Mouse (Mus musculus) neural tube, embryonic 11.5 days (tissue): ENCODE results near the gene Gatb. TPM values are rescaled to one million over a fixed set of nuclear protein-coding genes. Genes with fewer than 3 reads are reported as not detected.
"Not testable (repeated sequence)": the region's sequence is repeated elsewhere in the genome, so short reads cannot be mapped to it uniquely, and the experiment has no call there.

Experiments
- ATAC-seq: fragments of 200-750 bp; cut with Nextera tagmentation; 2 replicates; pipeline ENCODE4 v1.8.0; 2017; ENCODE audit warnings: moderate number of reproducible peaks, mild to moderate bottlenecking, moderate TSS enrichment, moderate library complexity; ENCODE audit not compliant: insufficient read depth, low FRiP score, low TSS enrichment
- DNase-seq: peaks from one replicate; pipeline ENCODE4 v3.0.0-alpha.2; 2015; ENCODE audit warnings: low spot score
- H3K27ac ChIP-seq: fragments of 300-500 bp; sonication (generic); 2 replicates; pipeline ENCODE4 v1.5.1; 2014; ENCODE audit warnings: low read depth, mild to moderate bottlenecking, low read length
- H3K27me3 ChIP-seq: fragments of 300-500 bp; sonication (generic); 2 replicates; pipeline ENCODE4 v1.6.1; 2014; ENCODE audit warnings: mild to moderate bottlenecking, low read length, mixed read lengths; ENCODE audit not compliant: control insufficient read depth, insufficient read depth
- H3K36me3 ChIP-seq: fragments of 300-500 bp; sonication (generic); 2 replicates; pipeline ENCODE4 v1.6.1; 2014; ENCODE audit warnings: mild to moderate bottlenecking, low read length, moderate library complexity, mixed read lengths; ENCODE audit not compliant: control insufficient read depth, insufficient read depth
- H3K4me1 ChIP-seq: fragments of 300-500 bp; sonication (generic); 2 replicates; pipeline ENCODE4 v1.6.1; 2014; ENCODE audit warnings: low read length, mixed read lengths; ENCODE audit not compliant: control insufficient read depth, insufficient read depth
- H3K4me2 ChIP-seq: fragments of 300-500 bp; sonication (generic); 2 replicates; pipeline ENCODE4 v1.6.1; 2014; ENCODE audit warnings: low read depth, mild to moderate bottlenecking, moderate library complexity
- H3K4me3 ChIP-seq: fragments of 300-500 bp; sonication (generic); 2 replicates; pipeline ENCODE4 v1.5.1; 2014; ENCODE audit warnings: low read depth, low read length
- H3K9ac ChIP-seq: fragments of 300-500 bp; sonication (generic); 2 replicates; pipeline ENCODE4 v1.6.1; 2014; ENCODE audit warnings: mild to moderate bottlenecking, low read length
- H3K9me3 ChIP-seq: fragments of 300-500 bp; sonication (generic); 2 replicates; pipeline ENCODE4 v1.6.1; 2016; ENCODE audit warnings: low read length; ENCODE audit not compliant: control insufficient read depth
- WGBS: fragments of 180-500 bp; shearing (Covaris S2); extraction: QIAGEN DNeasy Blood & Tissue Kit; methylation state at CpG from one replicate; pipeline ENCODE4 v1.1.7; 2014; 5-methylcytosine and 5-hydroxymethylcytosine counted together
- polyA plus RNA-seq: library from polyadenylated mRNA; unstranded; fragments of >200 nt; fragmentation: Nextera tagmentation; extraction: Ambion mirVana; gene quantifications from 2 replicates; pipeline ENCODE4 v1.2.1, GENCODE M21; 2014

The Gatb gene
- polyA plus RNA-seq, 1 experiment from 2014 or later: 23.2 TPM

DNA sequence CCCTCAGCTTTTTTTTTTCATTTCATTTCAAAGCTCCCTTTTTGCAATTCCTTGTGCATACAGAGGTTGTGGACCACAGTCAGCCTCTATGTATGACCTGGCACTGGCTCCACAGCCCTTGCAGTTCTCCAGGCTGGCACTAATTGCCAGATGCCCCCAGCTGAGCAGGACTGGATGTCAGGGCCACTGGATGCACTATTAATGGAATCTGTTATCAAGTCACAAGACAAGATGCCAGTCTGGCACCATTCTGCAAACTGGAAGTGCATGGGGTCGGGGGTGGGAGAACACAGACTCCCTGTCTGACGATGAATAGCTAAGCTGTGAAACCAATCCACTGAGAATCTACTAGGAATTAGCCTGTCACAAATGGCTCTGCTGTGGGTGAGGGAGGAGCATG lies 22.6 kb upstream of the Gatb start:
- no peak overlapping the region for H3K4me2 ChIP-seq
- H3K27me3 ChIP-seq: no peaks in the 10 kb centered on the region
- no peaks in the 10 kb centered on the region for H3K9me3 ChIP-seq
- DNase-seq (no peak), ATAC-seq (no peak)
- no peak overlapping the region for H3K4me3 ChIP-seq
- no peaks in the 10 kb centered on the region for H3K4me1 ChIP-seq
- H3K36me3 ChIP-seq: no peaks in the 10 kb centered on the region
- 75% methylated on average over 2 of the region's 2 CpGs for WGBS
- no peak overlapping the region for H3K9ac ChIP-seq
- no peak overlapping the region for H3K27ac ChIP-seq

GRCm38 (mm10) chr3:85553731-85554277 lies 20.1 kb upstream of the Gatb start:
- H3K36me3 ChIP-seq: no peaks in the 10 kb centered on the region
- 89% methylated on average over 6 of the region's 6 CpGs for WGBS
- no peaks in the 10 kb centered on the region for H3K9me3 ChIP-seq
- no peak for ATAC-seq
- H3K9ac ChIP-seq: no peak overlapping the region
- H3K4me1 ChIP-seq: no peaks in the 10 kb centered on the region
- no peak for DNase-seq
- H3K27ac ChIP-seq: no peak overlapping the region
- H3K4me3 ChIP-seq: no peak overlapping the region
- H3K27me3 ChIP-seq: no peaks in the 10 kb centered on the region
- H3K4me2 ChIP-seq: no peak overlapping the region

- no peak overlapping the region for H3K4me3 ChIP-seq
- H3K4me1 ChIP-seq: no peaks in the 10 kb centered on the region
- H3K27me3 ChIP-seq: no peaks in the 10 kb centered on the region
- no peak for ATAC-seq
- no peak overlapping the region for H3K4me2 ChIP-seq
- H3K9me3 ChIP-seq: no peaks in the 10 kb centered on the region
- WGBS: 63% methylated on average over 2 of the region's 2 CpGs
- H3K36me3 ChIP-seq: no peaks in the 10 kb centered on the region
- no peak overlapping the region for H3K9ac ChIP-seq
- no peak overlapping the region for H3K27ac ChIP-seq
- DNase-seq: no peak
Observed at GRCm38 (mm10) chr3:85564603-85565002, 9.3 kb upstream of the Gatb start.

DNA sequence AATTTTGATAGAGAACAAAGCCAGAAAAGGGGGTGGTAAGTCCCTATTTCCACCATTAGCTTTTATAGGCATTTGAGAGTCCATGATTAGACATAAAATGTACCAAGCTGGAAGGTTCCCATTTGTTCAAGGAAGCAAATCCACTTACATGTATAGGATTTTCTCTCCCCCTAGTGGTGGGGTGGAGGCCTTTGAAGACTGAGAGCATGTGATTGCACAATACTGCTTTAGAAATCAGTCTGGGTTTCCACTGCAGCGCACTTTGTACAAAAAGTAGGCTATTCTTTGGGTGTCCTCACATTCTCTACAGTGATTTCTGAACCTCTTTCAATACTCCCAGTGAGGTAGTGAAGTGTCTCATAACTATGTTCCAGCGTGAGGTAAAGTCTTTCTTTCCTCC lies 2.6 kb upstream of the Gatb start:
- H3K4me1 ChIP-seq: no peaks in the 10 kb centered on the region
- no peak overlapping the region for H3K4me2 ChIP-seq
- no peaks in the 10 kb centered on the region for H3K36me3 ChIP-seq
- WGBS: 73% methylated on average over 2 of the region's 2 CpGs
- H3K27me3 ChIP-seq: no peaks in the 10 kb centered on the region
- H3K27ac ChIP-seq: no peak overlapping the region
- ATAC-seq (no peak), DNase-seq (peak; percentile 44)
- H3K9me3 ChIP-seq: no peaks in the 10 kb centered on the region
- no peak overlapping the region for H3K9ac ChIP-seq
- H3K4me3 ChIP-seq: no peak overlapping the region

DNA sequence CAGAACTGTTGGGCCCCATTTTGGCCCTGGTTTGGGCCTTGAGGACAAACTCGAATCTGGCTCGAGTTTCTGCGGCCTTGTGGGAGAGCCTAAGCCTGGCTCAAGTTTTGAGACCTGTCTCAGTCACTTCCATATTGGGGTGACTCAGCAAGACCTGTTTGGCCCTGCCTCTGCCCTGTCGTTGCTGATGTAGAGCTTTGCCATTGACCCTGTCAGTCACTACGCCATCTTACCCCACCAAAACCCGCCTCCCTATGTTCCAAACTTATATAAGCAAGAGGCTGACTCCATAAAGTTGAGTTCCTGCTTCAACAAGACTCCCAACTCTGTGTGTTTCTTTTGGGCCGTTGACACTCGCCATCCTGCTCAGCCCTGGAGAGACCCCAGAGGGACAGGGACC lies 1.4 kb upstream of the Gatb start:
- H3K4me2 ChIP-seq, H3K36me3 ChIP-seq, H3K9ac ChIP-seq, H3K4me1 ChIP-seq, H3K27ac ChIP-seq, H3K4me3 ChIP-seq, ATAC-seq, H3K9me3 ChIP-seq, H3K27me3 ChIP-seq, DNase-seq: not testable (repeated sequence)
- 91% methylated on average over 8 of the region's 8 CpGs for WGBS

- Histone ChIP-seq H3K4me3 (peak overlapping the region; percentile 77; the same call in 1 of the 2 replicates), H3K27me3 (no peaks in the 10 kb centered on the region), H3K4me2 (peak overlapping the region; percentile 29), H3K9me3 (no peaks in the 10 kb centered on the region), H3K36me3 (no peaks in the 10 kb centered on the region), H3K9ac (no peak overlapping the region), H3K27ac (no peak overlapping the region), H3K4me1 (no peaks in the 10 kb centered on the region)
- DNase-seq: no peak
- peak; percentile 26 for ATAC-seq
- WGBS: 26% methylated on average over 6 of the region's 6 CpGs
Observed at GRCm38 (mm10) chr3:85573216-85573863, 579 bp upstream of the Gatb start.

DNA sequence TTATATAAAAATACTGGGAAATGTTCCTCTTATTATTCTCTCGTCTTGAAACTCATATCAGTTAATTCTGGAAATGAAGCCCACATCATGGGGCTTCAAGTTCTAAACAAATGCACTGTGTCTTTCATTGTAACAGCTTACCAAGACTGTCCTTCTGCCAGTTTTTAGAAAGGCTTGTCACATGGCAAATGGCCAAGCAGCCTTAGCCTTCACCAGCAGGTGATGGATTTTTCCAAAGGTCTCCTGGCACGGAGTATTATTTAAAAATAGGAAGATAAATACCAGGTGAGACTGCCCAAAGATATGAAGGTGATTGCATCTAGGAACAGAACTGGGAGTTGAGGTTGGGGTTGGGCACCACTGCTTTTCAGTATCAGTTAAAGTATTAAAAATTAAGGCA lies 8.8 kb downstream of the Gatb start:
- H3K27me3 ChIP-seq: no peaks in the 10 kb centered on the region
- H3K9me3 ChIP-seq: no peaks in the 10 kb centered on the region
- no peak overlapping the region for H3K27ac ChIP-seq
- no peaks in the 10 kb centered on the region for H3K36me3 ChIP-seq
- H3K4me3 ChIP-seq: no peak overlapping the region
- DNase-seq (no peak), ATAC-seq (no peak)
- no peak overlapping the region for H3K9ac ChIP-seq
- no peak overlapping the region for H3K4me2 ChIP-seq
- 85% methylated on average over 2 of the region's 2 CpGs for WGBS
- H3K4me1 ChIP-seq: no peaks in the 10 kb centered on the region

DNA sequence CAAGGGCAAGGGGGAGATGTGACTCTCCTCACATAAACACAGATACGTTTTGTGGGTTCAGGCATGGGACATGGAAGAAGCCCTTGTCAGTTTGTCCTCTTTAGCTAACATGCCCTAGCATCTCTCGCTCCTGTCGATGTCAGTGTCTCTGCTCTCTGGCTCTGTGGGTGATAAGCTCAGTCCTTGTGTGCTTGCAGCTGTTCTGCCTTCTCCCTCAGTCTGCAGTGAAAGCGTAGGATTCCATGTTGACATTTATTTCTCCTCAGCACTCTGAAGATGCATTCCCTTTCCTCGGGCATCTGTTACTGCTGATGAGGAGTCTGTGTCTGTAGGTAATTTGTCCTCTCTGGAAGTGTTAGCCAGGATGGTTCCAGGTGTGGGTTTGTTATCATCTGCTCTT lies 9.3 kb downstream of the Gatb start:
- Histone ChIP-seq H3K9ac (no peak overlapping the region), H3K4me2 (no peak overlapping the region), H3K36me3 (no peaks in the 10 kb centered on the region), H3K4me3 (no peak overlapping the region), H3K9me3 (no peaks in the 10 kb centered on the region), H3K27ac (no peak overlapping the region), H3K27me3 (no peaks in the 10 kb centered on the region), H3K4me1 (no peaks in the 10 kb centered on the region)
- WGBS: 84% methylated on average over 5 of the region's 5 CpGs
- ATAC-seq (no peak), DNase-seq (no peak)

GRCm38 (mm10) chr3:85584966-85585365 lies 11.0 kb downstream of the Gatb start:
- Histone ChIP-seq H3K36me3 (no peaks in the 10 kb centered on the region), H3K27ac (no peak overlapping the region), H3K9ac (no peak overlapping the region), H3K4me1 (no peaks in the 10 kb centered on the region), H3K4me2 (no peak overlapping the region), H3K27me3 (no peaks in the 10 kb centered on the region), H3K9me3 (no peaks in the 10 kb centered on the region), H3K4me3 (no peak overlapping the region)
- ATAC-seq (no peak), DNase-seq (no peak)
- 90% methylated on average over 4 of the region's 4 CpGs for WGBS
